Mouse (Mus musculus) layer of hippocampus, adult 11-12 months (tissue): ENCODE data around the gene Disc1.

Experiments used
- DNase-seq: peaks from one replicate; pipeline ENCODE4 v3.0.0; 2022; ENCODE audit warnings: low spot score

The Disc1 gene

DNA sequence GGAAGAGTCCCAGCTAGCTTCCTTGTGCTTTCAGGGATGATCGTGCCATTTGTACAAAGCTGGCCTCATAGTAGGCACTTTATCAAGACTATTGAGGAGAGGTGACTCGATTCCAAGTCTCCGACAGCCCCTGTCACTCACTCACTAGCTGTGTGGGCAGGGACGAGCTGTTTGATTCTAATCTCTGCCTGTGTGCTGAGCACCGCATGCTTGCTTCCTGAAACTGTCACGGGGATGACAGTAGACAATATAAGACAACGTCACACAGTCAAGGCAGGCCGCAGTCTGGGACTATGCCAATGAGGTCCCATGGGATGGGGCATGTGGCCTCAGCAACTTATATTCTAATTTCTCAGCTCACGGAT lies 13.6 kb downstream of the Disc1 start:
- peak; percentile 55 for DNase-seq

DNA sequence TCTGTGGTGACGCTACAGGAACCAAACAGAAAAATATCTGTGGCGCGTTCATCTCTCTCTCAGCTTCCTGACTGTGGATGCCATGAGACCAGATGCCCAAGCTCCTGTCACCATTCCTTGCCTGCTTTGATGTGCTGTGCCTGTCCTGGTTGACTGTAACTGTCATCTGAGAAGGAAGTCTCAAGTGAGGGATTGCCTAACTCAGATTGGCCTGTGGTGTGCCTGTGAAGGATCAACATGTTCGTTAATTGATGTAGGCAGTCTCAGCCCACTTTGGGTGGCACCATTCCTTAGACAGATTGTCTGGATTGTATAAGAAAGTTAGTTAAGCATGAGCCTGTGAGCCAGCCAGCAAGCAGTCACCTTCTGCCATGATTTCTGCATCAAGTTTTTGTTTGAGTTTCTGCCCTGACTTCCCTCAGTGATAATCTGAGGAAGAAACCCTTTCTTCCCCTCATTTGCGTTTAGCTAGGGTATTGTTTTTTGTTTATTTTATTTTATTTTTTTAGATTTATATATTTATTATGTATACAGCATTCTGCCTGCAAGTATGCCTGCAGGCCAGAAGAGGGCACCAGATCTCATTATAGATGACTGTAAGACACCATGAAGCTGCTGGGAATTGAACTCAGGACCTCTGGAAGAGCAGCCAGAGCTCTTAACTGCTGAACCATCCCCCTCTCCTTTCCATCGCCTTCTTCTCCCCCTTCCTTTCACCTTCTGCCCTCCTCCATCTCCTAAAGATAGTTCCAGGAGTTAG lies 14.3 kb downstream of the Disc1 start:
- DNase-seq = no peak

DNA sequence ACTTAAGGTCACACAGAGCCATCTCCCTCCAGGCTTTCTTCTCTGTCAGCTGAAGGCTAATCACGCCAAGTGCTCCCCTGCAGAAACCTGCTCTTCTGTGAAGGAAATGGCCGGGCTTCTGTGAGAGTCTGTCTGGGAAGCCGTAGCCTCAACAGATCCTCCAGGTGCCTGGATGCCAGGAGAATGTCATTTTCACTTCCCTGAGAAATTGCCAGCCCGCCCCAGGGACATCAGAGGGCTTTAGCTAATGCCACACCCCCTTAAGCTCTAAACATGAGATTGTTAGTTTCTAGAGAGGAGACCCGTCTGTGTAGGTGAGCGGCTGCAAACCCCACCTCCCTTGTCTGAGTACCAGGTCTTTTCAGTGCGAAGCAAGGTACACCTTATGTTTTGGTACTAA lies 15.3 kb downstream of the Disc1 start:
- DNase-seq = no peak

DNA sequence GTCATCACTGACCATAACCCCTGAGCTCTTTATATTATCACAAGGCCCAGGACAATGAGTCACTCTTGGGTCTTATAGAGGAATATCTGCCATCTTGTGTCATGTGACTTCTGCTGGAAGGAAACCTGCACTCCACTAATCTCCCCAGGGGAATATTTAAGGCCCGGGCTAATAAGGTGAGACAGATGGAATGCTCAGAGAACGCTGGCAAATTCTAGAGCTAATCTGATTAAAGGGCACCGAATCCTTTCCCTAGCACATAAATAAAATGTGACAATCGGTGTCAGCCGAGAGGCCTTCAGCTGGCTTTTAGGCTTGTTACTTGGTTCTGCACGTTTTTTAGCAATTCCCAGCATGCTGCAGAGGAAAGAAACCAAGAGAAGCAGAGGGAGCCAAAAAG lies 15.7 kb downstream of the Disc1 start:
- DNase-seq = no peak

DNA sequence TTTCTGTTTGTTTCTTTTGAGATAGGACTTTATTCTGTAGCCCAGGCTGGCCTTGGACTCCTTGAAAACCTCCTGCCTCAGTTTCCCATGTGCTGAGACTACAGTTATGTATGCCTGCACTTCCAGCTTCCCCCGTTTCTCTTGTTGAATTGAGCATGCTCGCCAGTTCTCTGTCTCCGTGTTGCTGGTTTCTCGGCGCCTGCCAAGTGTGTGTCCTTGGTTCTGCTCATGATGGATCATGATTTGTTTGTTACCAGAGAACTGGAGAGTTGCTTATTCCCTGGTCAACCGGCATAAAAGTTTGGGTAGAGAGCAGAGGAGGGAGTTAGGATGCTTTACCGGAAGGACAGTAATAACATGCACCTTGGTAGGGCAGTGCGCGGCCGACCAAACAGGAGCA lies 20.1 kb downstream of the Disc1 start:
- no peak for DNase-seq

DNA sequence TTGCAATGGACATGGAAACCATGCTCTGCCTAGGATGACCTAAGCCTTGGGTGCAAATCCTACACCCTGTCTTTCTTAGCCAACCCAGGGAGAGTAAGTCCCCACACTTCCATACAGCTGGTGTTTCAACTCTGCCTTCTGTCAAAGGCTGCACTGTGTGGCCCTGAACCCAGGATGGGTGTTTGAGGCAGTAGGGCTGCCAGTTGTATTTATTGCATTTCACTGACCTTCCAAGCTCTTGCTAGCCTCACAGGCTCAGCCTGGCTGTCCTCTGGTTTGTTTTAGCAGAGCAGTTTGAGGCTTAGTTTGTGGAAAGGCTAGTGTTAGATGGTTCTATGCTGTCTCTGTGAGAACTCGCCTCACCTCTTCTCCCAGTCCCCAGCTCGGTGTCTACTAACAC lies 20.6 kb downstream of the Disc1 start:
- DNase-seq = no peak

DNA sequence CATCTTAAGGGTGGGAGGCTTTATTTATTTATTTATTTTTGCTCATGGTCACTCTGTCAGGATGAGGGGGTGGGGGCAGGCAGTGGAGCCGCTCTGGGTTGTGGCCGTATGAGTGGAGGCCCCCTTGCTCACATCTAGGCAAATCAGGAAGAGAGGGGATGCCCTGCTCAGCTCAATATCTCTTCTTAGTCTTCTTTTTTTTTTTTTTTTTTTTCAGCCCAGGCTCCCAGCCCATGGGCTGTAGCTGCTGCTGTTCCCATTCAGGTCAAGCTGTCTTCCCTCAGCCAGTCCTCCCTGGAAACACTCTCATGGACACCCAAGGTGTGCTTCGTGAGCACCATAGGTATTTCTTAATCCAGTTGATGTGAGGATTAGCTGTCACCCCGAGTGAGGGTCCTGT lies 21.4 kb downstream of the Disc1 start:
- DNase-seq = no peak

DNA sequence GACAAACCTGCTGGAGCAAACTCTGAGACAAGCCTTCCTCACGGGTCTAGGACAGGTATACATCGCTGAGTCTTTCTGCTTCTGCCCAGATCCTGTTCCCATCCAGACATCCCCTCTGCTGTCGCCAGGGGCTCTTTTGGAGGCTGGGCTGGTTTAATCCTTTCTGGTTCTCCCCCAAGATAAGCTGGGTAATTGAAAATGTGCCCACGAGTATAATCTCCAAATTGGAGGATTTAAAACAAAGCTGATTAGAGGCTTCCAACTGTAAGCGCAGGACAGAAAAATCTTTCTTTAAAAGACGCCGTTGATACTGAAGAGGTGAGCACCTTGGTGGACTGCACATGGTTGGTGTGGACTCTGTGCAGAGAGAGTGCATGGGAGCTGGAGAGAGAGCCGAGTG lies 23.3 kb downstream of the Disc1 start:
- no peak for DNase-seq

DNA sequence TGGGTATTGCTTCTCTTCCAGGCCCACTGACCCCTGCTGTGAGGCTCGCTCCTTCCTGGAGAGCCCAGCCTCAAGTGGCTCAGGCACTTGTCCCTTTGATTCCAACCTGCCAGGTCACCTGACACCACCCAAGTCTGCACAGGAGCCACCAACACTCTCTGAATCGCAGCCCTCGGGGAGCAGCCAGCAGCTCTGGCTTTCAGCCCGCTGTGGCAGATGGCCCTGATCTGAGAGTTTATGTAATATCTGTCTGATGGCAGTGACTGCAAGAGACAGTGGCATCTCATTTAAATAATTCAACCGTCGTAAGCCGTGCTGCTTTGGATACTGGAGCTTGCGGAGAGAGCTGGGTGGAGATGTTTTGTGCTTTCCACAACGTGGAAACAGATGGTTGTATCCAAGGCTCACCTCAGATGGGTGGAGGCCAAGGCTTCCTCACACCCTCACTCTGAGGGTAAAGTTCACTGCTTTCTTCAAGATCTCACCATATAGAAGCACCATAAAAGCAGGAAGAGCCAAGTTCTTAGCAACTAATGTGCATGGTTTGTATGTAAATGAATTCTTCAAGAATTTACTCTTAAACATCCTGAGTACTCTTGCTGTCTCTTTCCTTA lies 24.9 kb downstream of the Disc1 start:
- peak; percentile 91 for DNase-seq

DNA sequence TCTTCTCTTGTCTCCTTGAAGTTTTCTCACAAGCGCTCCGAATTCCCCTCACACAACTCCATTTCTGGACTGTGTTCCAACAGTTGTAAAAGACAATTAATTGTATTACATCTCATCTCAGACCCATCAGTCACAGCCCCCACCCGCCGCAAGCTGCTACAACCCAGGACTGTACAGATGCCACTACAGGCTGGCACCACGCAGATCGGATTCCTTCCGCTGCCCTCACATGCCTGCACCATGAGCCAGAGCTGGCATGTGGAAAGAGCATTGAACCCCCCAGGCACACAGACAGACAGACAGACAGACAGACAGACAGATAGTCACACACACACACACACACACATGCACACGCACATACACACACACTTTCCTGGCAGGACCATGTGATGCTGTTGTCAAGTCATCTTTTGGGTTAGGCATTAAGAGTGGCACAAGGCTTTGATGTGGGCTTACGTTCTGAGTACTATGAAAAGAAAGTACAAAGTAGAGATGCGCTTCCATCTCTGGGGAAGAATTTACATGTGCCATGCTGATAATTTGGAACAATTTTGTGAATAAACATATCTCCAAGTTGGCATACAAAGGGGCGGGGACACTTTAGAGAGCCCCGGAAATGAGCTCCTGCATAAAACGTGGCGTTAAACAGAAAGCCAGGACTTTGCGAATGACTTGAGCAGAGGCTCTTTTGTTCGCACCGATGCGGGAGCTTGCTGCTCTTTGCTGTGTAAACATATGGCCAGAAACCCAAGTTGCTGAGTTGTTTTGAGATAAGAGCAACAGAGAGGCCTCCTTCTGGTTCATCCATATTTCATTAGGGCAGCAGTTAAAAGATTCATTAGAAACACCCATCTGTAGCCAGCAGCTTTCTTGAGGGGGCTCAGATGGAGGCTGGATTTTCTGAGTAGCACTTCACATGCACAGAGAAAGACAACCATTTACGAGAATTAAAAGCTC lies 26.7 kb downstream of the Disc1 start:
- DNase-seq = peak; percentile 57

DNA sequence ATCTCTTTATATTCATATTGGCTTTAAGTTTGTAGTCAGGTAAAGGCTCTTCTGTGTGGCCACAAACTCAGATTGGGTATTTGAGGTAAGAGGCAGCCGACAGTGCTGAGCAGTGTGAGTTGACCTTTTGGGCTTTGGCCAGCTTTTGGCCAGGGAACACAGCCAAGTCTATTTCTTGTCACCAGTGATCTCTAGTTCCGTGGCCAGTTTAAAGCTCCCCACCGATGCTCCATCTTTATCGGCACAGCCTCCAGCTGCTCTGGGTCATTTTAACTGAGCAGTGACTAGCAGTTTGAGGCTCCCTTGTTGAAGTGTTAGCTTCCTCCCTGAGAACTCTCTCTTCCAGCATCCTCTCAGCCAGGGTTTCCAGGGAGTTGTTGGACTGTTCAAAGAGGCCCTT lies 29.8 kb downstream of the Disc1 start:
- DNase-seq = no peak

DNA sequence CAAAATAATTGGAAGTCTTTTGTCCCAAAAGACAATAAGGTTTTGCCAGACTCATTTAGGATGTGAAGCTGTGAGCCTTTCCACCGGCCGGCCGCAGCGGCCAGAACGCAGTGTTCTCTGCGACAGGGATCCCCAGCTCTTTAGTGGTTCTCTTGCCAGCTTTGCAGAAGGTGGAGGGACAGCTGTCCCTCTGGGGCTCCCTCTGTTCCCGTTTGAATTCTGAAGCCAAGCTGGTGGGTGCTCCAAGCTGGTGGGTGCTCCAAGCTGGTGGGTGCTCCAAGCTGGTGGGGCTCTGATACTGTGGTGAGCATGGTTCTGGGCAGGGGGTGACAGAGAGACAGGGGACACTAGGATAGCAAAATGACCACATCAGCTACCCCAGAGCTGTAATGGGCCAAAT lies 30.5 kb downstream of the Disc1 start:
- peak; percentile 78 for DNase-seq

DNA sequence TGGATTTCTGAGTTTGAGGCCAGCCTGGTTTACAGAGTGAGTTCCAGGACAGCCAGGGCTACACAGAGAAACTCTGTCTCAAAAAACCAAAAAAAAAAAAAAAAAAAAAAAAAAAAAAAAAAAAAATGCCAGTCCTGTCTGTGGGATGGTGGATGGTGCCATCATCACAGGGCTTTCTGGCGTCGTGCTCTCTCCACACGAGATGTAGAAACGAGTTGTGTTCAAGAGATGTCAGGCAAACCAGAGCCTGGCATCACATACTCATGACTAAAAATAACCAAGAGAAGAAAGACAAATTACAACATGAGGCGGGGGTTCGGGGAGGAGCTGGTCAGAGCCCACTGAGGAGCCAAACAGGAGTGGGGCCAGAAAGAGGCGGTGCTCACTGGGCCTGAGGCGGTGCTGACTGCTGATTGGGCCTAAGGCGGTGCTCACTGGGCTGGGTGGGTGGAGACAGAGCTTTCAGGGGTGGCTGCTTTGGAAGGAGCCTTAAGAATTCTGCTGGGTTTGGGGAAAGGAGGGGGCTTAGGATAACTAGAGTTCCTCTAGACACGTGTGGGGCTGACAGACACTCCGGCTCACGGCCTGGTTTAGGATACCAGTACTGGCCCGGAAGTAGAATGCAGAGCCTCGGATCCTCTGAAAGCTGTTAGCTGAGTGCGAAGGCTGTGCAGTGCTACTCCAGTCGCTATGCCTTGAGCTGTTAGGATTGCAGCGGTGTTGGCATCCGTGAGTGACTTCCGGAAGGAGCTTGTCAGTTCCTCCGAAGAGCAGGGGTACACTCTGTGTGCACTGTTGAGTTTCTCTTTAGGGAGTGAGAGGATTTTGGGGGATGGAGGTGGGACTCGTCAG lies 37.1 kb downstream of the Disc1 start:
- DNase-seq = peak; percentile 37

DNA sequence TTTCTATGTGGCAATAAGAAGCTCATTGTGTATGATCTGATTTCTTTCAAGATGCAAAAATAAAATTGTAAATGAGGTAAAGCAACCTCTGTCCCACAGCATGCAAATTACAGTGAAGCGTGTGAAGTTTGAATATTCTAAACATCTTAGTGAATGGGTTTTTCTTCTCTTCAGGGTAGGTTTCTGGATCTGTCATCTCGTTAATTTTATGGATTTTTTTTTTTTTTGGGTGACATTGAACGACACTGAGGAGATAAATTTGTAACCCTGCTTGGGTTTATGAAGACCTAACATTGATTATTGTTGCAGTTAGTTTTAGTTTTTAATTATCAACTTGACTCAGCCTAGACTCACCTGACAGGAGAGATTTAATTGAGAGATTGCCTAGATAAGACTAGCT lies 43.1 kb downstream of the Disc1 start:
- no peak for DNase-seq

DNA sequence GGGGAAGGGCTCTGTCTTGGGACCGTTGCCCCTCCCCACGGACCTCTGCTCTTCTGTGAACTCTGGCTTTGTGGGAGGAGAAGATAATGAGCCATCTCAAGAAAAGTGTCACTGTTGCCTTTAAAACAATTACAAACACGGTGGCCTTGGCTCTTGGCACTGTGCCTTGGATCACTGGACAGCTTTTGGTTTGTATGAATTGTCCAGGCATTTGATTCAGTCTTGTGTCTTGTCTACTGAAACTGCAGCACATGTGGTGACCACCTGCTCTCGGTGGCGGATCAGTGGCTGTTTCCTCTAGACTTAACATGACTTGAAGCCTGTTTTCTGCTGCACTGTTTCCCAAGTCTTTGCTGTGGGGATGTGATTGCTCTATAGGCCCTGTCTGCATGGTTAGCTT lies 44.1 kb downstream of the Disc1 start:
- no peak for DNase-seq

DNA sequence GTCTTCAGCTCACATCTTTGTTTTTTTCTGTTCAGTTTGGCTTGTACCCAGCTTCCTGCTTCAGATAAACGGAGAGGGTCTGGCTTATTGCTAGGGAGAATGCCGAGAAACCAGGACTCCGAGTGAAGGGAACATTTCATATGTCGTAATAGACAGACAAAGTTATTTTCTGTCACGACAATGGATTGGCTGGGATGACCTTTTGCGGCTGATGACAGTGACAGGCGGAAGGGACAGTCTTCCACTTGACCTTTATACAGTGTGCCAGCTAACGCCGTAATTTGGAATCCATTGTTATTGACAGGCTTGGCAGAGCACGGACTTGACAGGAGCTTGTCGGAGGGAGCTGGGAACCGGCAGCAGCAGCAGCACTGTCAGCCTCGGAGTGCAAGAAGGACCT lies 48.3 kb downstream of the Disc1 start:
- no peak for DNase-seq

DNA sequence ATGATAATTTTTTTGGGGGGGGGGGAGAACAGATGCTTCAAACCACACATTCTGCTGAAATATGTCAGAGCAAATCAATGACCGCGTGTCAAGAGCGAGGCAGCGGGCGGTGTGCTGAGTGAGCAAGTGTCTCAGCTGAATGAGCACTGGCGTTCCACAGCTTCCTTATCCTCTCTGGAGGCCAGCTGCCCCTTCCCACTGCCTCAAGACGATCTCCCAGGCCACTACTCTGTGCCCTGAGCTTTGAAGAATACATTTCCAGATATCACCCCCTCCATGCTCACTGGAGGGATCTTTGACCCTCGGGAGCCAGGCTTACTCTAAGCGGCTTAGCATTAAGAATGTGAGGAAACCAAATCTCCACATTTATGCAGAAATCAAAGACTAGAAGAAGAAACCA lies 59.2 kb downstream of the Disc1 start:
- DNase-seq = no peak

DNA sequence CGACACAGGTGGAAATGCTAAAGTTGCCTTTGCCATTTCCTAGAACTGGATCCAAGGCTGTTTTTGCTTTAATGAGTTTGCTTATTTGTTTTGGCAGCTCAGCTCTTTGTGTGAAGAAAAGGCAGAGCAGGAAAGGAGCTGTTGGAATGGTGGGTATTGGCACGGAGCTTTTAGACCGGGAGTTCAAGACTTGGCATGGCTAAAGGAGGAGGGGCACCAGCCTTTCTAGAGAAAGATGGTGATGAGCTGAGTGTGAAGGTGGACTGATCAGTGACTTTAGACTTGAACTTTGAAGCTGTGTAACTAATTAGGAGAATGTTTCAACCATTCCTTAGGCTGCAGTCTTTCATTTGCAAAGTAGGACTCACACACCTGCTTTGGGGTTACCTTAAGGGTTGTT lies 59.8 kb downstream of the Disc1 start:
- DNase-seq = no peak

DNA sequence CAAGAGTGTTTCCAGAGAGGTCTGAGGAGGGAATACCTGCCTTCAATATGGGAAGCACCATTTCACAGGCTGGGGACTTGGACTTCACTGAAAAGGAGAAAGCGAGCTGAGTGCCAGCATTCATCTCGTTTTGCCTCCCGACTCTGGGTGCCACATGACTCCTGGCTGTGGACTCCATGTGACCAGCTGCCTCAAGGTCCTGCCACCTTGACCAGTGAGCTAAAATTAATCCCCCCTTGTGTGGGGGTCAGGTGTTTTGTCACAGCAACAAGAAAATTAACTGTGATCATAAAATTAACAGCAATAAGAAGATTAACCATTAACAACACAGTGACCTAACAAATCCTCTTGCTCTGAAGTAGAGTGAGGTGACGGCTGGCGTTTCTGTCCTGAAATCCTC lies 61.3 kb downstream of the Disc1 start:
- no peak for DNase-seq

DNA sequence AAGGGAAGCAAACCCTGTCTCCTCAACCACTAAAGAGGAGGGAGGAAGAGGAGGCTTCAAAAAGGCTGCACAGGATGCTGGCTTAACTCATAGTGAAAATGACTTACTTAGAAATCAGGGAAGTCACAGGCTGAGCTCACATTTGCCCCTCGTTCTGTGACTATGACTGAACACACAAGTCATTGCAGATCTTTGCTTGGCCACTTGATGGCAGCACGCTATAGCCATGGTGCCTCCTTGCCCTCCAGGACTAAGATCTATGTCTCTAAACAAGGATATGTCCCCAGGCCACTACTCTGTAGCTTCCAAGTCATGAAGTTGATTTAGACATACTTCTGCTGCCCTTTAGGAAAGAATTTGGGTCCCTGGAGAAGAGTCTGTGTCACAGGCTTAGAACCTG lies 62.6 kb downstream of the Disc1 start:
- peak; percentile 75 for DNase-seq

DNA sequence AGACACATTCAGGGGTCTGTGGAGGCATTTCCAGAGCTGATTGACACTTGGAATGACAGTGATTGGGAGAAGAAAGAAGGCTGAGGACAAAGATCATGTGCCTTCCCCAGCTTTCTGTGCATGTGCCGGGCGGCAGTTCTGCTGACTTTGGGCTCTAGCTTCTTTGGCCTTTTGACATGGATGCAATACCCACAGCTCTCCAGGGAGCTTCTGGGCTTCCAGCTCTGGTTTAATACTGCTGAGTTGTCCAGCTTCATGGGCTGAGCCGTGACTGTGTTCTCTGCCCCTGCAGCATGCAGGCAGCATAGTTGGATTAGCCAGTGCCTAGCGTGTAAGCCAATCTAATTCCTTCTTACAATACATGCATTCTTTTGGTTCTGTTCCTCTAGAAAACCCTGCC lies 72.5 kb downstream of the Disc1 start:
- DNase-seq = no peak

DNA sequence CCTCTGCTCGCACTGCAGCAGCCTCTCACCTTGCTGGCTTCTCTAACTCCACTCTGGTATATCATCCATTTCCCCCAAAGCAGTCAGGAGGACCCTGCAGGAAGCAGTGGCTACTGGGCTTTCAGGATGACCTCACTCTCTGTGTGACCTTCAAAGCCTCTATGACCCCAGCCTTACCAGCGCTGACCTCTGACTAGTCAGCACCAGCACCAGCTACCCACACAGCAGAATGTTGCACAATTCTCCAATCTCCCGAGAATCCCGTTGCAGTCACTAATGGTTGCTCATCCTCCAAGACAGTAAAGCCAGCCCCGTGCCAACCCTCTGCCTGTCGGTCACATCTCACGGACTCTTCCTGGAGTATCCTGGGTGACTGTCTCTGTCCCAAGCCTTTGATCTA lies 73.6 kb downstream of the Disc1 start:
- DNase-seq = no peak
